Mouse (Mus musculus): ENCODE measurements around the gene Rsrc1. TPM values are rescaled to one million over a fixed set of nuclear protein-coding genes. Genes with fewer than 3 reads are reported as not detected.
A peak's percentile ranks its signal among the peaks of the same experiment; 100 is the strongest.

The Rsrc1 gene
- polyA plus RNA-seq, 1 experiment from 2014 or later = 25.7 TPM

- Histone ChIP-seq H3K4me1 (ENCODE audit: control insufficient read depth, insufficient read depth, low read length) (peaks cover 16% of the 10 kb centered on the region), H3K9me3 (replicated peaks; ENCODE audit: control insufficient read depth, low read length) (no peaks in the 10 kb centered on the region), H3K9ac (ENCODE audit: low read length) (no peak overlapping the region), H3K36me3 (ENCODE audit: control insufficient read depth, insufficient read depth, low read length) (no peaks in the 10 kb centered on the region), H3K4me2 (ENCODE audit: low read depth, low read length) (peak overlapping the region; percentile 78; the same call in 1 of the 2 replicates), H3K27ac (ENCODE audit: low read length) (no peak overlapping the region), H3K4me3 (replicated peaks; ENCODE audit: low read length) (peak overlapping the region; percentile 14; the same call in 1 of the 2 replicates), H3K27me3 (ENCODE audit: control insufficient read depth, insufficient read depth, low read length) (peaks cover 55% of the 10 kb centered on the region)
- WGBS = under 1% methylated on average over 29 of the region's 29 CpGs
- ATAC-seq (ENCODE audit: insufficient read depth, low FRiP score) = no peak
Observed at GRCm38 (mm10) chr3:66982181-66982911, 1.2 kb downstream of the Rsrc1 start.

- Histone ChIP-seq H3K9me3 (replicated peaks; ENCODE audit: control insufficient read depth, low read length) (no peaks in the 10 kb centered on the region), H3K4me1 (ENCODE audit: control insufficient read depth, insufficient read depth, low read length) (peaks cover 15% of the 10 kb centered on the region), H3K9ac (ENCODE audit: low read length) (no peak overlapping the region), H3K27me3 (ENCODE audit: control insufficient read depth, insufficient read depth, low read length) (peaks cover 44% of the 10 kb centered on the region), H3K36me3 (ENCODE audit: control insufficient read depth, insufficient read depth, low read length) (no peaks in the 10 kb centered on the region), H3K27ac (ENCODE audit: low read length) (no peak overlapping the region), H3K4me3 (replicated peaks; ENCODE audit: low read length) (no peak overlapping the region), H3K4me2 (ENCODE audit: low read depth, low read length) (no peak overlapping the region)
- no peak for ATAC-seq (ENCODE audit: insufficient read depth, low FRiP score)
- WGBS = 17% methylated on average over 3 of the region's 3 CpGs
Observed at GRCm38 (mm10) chr3:66983481-66983880, 2.3 kb downstream of the Rsrc1 start.

- under 1% methylated on average over 60 of the region's 60 CpGs for WGBS
- H3K36me3 ChIP-seq (ENCODE audit: control insufficient read depth, insufficient read depth, low read length) = no peaks in the 10 kb centered on the region
- peak overlapping the region; percentile 94 for H3K9ac ChIP-seq (ENCODE audit: low read length)
- ATAC-seq (ENCODE audit: insufficient read depth, low FRiP score) = peak; percentile 89
- peaks cover 11% of the 10 kb centered on the region for H3K4me1 ChIP-seq (ENCODE audit: control insufficient read depth, insufficient read depth, low read length)
- peak overlapping the region; percentile 67 for H3K4me2 ChIP-seq (ENCODE audit: low read depth, low read length)
- peak overlapping the region; percentile 73 for H3K4me3 ChIP-seq (replicated peaks; ENCODE audit: low read length)
- peak overlapping the region; percentile 53; the same call in 1 of the 2 replicates for H3K27ac ChIP-seq (ENCODE audit: low read length)
- peaks cover 24% of the 10 kb centered on the region for H3K27me3 ChIP-seq (ENCODE audit: control insufficient read depth, insufficient read depth, low read length)
- H3K9me3 ChIP-seq (replicated peaks; ENCODE audit: control insufficient read depth, low read length) = no peaks in the 10 kb centered on the region
Observed at GRCm38 (mm10) chr3:66985539-66986286, 4.5 kb downstream of the Rsrc1 start.

GRCm38 (mm10) chr3:66986287-66986560, 5.0 kb downstream of the Rsrc1 start:
- peak overlapping the region; percentile 73 for H3K4me3 ChIP-seq (replicated peaks; ENCODE audit: low read length)
- H3K27me3 ChIP-seq (ENCODE audit: control insufficient read depth, insufficient read depth, low read length) = peaks cover 19% of the 10 kb centered on the region
- H3K4me2 ChIP-seq (ENCODE audit: low read depth, low read length) = peak overlapping the region; percentile 67
- no peaks in the 10 kb centered on the region for H3K9me3 ChIP-seq (replicated peaks; ENCODE audit: control insufficient read depth, low read length)
- WGBS = 0% methylated on average over 1 of the region's 1 CpGs
- H3K4me1 ChIP-seq (ENCODE audit: control insufficient read depth, insufficient read depth, low read length) = peaks cover 6% of the 10 kb centered on the region; the same call in 1 of the 2 replicates
- peak overlapping the region; percentile 53; the same call in 1 of the 2 replicates for H3K27ac ChIP-seq (ENCODE audit: low read length)
- H3K36me3 ChIP-seq (ENCODE audit: control insufficient read depth, insufficient read depth, low read length) = no peaks in the 10 kb centered on the region
- peak overlapping the region; percentile 94 for H3K9ac ChIP-seq (ENCODE audit: low read length)
- ATAC-seq (ENCODE audit: insufficient read depth, low FRiP score) = no peak

- no peaks in the 10 kb centered on the region for H3K9me3 ChIP-seq (replicated peaks; ENCODE audit: control insufficient read depth, low read length)
- H3K9ac ChIP-seq (ENCODE audit: low read length) = no peak overlapping the region
- ATAC-seq (ENCODE audit: insufficient read depth, low FRiP score) = no peak
Observed at GRCm38 (mm10) chr3:66996820-66997219, 15.6 kb downstream of the Rsrc1 start.

GRCm38 (mm10) chr3:67036387-67037062, 55.3 kb downstream of the Rsrc1 start:
- H3K4me1 ChIP-seq (ENCODE audit: control insufficient read depth, insufficient read depth, low read length) = no peaks in the 10 kb centered on the region
- 88% methylated on average over 6 of the region's 6 CpGs for WGBS
- no peak overlapping the region for H3K27ac ChIP-seq (ENCODE audit: low read length)
- no peak overlapping the region for H3K9ac ChIP-seq (ENCODE audit: low read length)
- ATAC-seq (ENCODE audit: insufficient read depth, low FRiP score) = no peak
- H3K4me3 ChIP-seq (replicated peaks; ENCODE audit: low read length) = no peak overlapping the region
- no peaks in the 10 kb centered on the region; the same call in 1 of the 2 replicates for H3K36me3 ChIP-seq (ENCODE audit: control insufficient read depth, insufficient read depth, low read length)
- no peaks in the 10 kb centered on the region for H3K9me3 ChIP-seq (replicated peaks; ENCODE audit: control insufficient read depth, low read length)
- H3K27me3 ChIP-seq (ENCODE audit: control insufficient read depth, insufficient read depth, low read length) = no peaks in the 10 kb centered on the region
- H3K4me2 ChIP-seq (ENCODE audit: low read depth, low read length) = no peak overlapping the region

More at GRCm38 (mm10) chr3:66996820-66997219, 15.6 kb downstream of the Rsrc1 start:
- Histone ChIP-seq H3K27ac (ENCODE audit: low read length) (no peak overlapping the region), H3K4me1 (ENCODE audit: control insufficient read depth, insufficient read depth, low read length) (no peaks in the 10 kb centered on the region), H3K4me2 (ENCODE audit: low read depth, low read length) (no peak overlapping the region), H3K4me3 (replicated peaks; ENCODE audit: low read length) (no peak overlapping the region), H3K27me3 (ENCODE audit: control insufficient read depth, insufficient read depth, low read length) (no peaks in the 10 kb centered on the region), H3K36me3 (ENCODE audit: control insufficient read depth, insufficient read depth, low read length) (peaks cover 11% of the 10 kb centered on the region; the same call in 1 of the 2 replicates)
- WGBS = 90% methylated on average over 1 of the region's 1 CpGs

GRCm38 (mm10) chr3:67059755-67060154, 78.6 kb downstream of the Rsrc1 start:
- 91% methylated on average over 2 of the region's 2 CpGs for WGBS
- ATAC-seq (ENCODE audit: insufficient read depth, low FRiP score) = no peak

GRCm38 (mm10) chr3:67070575-67071488, 89.6 kb downstream of the Rsrc1 start:
- Histone ChIP-seq H3K9me3 (replicated peaks; ENCODE audit: control insufficient read depth, low read length) (no peaks in the 10 kb centered on the region), H3K9ac (ENCODE audit: low read length) (no peak overlapping the region), H3K4me3 (replicated peaks; ENCODE audit: low read length) (no peak overlapping the region), H3K4me2 (ENCODE audit: low read depth, low read length) (no peak overlapping the region), H3K27me3 (ENCODE audit: control insufficient read depth, insufficient read depth, low read length) (no peaks in the 10 kb centered on the region), H3K27ac (ENCODE audit: low read length) (no peak overlapping the region), H3K4me1 (ENCODE audit: control insufficient read depth, insufficient read depth, low read length) (no peaks in the 10 kb centered on the region), H3K36me3 (ENCODE audit: control insufficient read depth, insufficient read depth, low read length) (no peaks in the 10 kb centered on the region)
- no peak for ATAC-seq (ENCODE audit: insufficient read depth, low FRiP score)
- 76% methylated on average over 11 of the region's 11 CpGs for WGBS

More at GRCm38 (mm10) chr3:67059755-67060154, 78.6 kb downstream of the Rsrc1 start:
- Histone ChIP-seq H3K4me3 (replicated peaks; ENCODE audit: low read length) (no peak overlapping the region), H3K27ac (ENCODE audit: low read length) (no peak overlapping the region), H3K9ac (ENCODE audit: low read length) (no peak overlapping the region), H3K27me3 (ENCODE audit: control insufficient read depth, insufficient read depth, low read length) (no peaks in the 10 kb centered on the region), H3K36me3 (ENCODE audit: control insufficient read depth, insufficient read depth, low read length) (peaks cover 4% of the 10 kb centered on the region; the same call in 1 of the 2 replicates), H3K4me2 (ENCODE audit: low read depth, low read length) (no peak overlapping the region), H3K9me3 (replicated peaks; ENCODE audit: control insufficient read depth, low read length) (no peaks in the 10 kb centered on the region), H3K4me1 (ENCODE audit: control insufficient read depth, insufficient read depth, low read length) (no peaks in the 10 kb centered on the region)
